Mouse (Mus musculus) liver, embryonic 16.5 days (tissue): ENCODE measurements at regions not wholly inside any gene's neighbourhood (a gene's known extent, or its start where the extent isn't known, plus 50 kb on each side); places are given as distances from the start of the nearest gene placed in this dataset.
A peak's percentile ranks its signal among the peaks of the same experiment; 100 is the strongest.

Experiments
- ATAC-seq: fragments of 200-750 bp; cut with Nextera tagmentation; 2 replicates; pipeline ENCODE4 v1.8.0; 2017; ENCODE audit warnings: low read depth, mild to moderate bottlenecking, moderate number of reproducible peaks, moderate library complexity
- H3K27ac ChIP-seq: fragments of 300-500 bp; sonication (generic); 2 replicates; pipeline ENCODE4 v1.5.1; 2014; ENCODE audit warnings: mild to moderate bottlenecking, low read length
- H3K27me3 ChIP-seq: fragments of 300-500 bp; sonication (generic); 2 replicates; pipeline ENCODE4 v1.6.1; 2014; ENCODE audit warnings: low read depth, low read length, mixed read lengths; ENCODE audit not compliant: control insufficient read depth, insufficient read depth
- H3K36me3 ChIP-seq: fragments of 300-500 bp; sonication (generic); 2 replicates; pipeline ENCODE4 v1.6.1; 2014; ENCODE audit warnings: mild to moderate bottlenecking; ENCODE audit not compliant: control insufficient read depth, insufficient read depth
- H3K4me1 ChIP-seq: fragments of 300-500 bp; sonication (generic); 2 replicates; pipeline ENCODE4 v1.6.1; 2014; ENCODE audit warnings: low read depth, low read length, mixed read lengths; ENCODE audit not compliant: control insufficient read depth
- H3K4me2 ChIP-seq: fragments of 300-500 bp; sonication (generic); 2 replicates; pipeline ENCODE4 v1.6.1; 2014; ENCODE audit warnings: low read depth, low read length, mixed read lengths
- H3K4me3 ChIP-seq: fragments of 300-500 bp; sonication (generic); 2 replicates; pipeline ENCODE4 v1.5.1; 2014; ENCODE audit warnings: low read depth, mild to moderate bottlenecking, low read length
- H3K9ac ChIP-seq: fragments of 300-500 bp; sonication (generic); 2 replicates; pipeline ENCODE4 v1.6.1; 2014; ENCODE audit warnings: low read depth, low read length
- H3K9me3 ChIP-seq: fragments of 300-500 bp; sonication (generic); replicated peaks from 2 replicates; pipeline ENCODE4 v1.6.1; 2016; ENCODE audit warnings: low read length; ENCODE audit not compliant: control insufficient read depth
- WGBS: fragments of 180-500 bp; shearing (Covaris S2); extraction: QIAGEN DNeasy Blood & Tissue Kit; methylation state at CpG from one replicate; pipeline ENCODE4 v1.1.7; 2014; ENCODE audit not compliant: insufficient replicate concordance; 5-methylcytosine and 5-hydroxymethylcytosine counted together

- Histone ChIP-seq H3K9ac (no peak overlapping the region), H3K4me2 (no peak overlapping the region), H3K9me3 (no peaks in the 10 kb centered on the region), H3K4me3 (no peak overlapping the region), H3K4me1 (peaks cover 2% of the 10 kb centered on the region; the same call in 1 of the 2 replicates), H3K36me3 (no peaks in the 10 kb centered on the region), H3K27me3 (peaks cover 13% of the 10 kb centered on the region), H3K27ac (no peak overlapping the region)
- ATAC-seq, result no peak
- 64% methylated on average over 9 of the region's 9 CpGs for WGBS
Observed at GRCm38 (mm10) chr4:148723208-148723607, 80.1 kb downstream of the Gm572 start.

- Histone ChIP-seq H3K4me1 (peaks cover 3% of the 10 kb centered on the region; the same call in 1 of the 2 replicates), H3K4me3 (peak overlapping the region; percentile 15; the same call in 1 of the 2 replicates), H3K9ac (no peak overlapping the region), H3K4me2 (peak overlapping the region; percentile 39; the same call in 1 of the 2 replicates), H3K9me3 (no peaks in the 10 kb centered on the region), H3K27ac (no peak overlapping the region), H3K27me3 (peaks cover 13% of the 10 kb centered on the region), H3K36me3 (no peaks in the 10 kb centered on the region)
- ATAC-seq, result no peak
- 9% methylated on average over 38 of the region's 39 CpGs for WGBS
Observed at GRCm38 (mm10) chr4:148723934-148724719, 80.1 kb upstream of the Casz1 start.

GRCm38 (mm10) chr4:148728800-148729199 is 75.4 kb upstream of the Casz1 start:
- Histone ChIP-seq H3K9ac (no peak overlapping the region), H3K4me1 (peaks cover 3% of the 10 kb centered on the region; the same call in 1 of the 2 replicates), H3K36me3 (no peaks in the 10 kb centered on the region), H3K4me2 (no peak overlapping the region), H3K27me3 (peaks cover 13% of the 10 kb centered on the region), H3K27ac (no peak overlapping the region), H3K9me3 (no peaks in the 10 kb centered on the region), H3K4me3 (no peak overlapping the region)
- ATAC-seq, result no peak
- WGBS, result 59% methylated on average over 5 of the region's 5 CpGs

- Histone ChIP-seq H3K4me1 (peaks cover 3% of the 10 kb centered on the region; the same call in 1 of the 2 replicates), H3K27ac (no peak overlapping the region), H3K9ac (no peak overlapping the region), H3K4me2 (no peak overlapping the region), H3K4me3 (no peak overlapping the region), H3K36me3 (no peaks in the 10 kb centered on the region), H3K9me3 (no peaks in the 10 kb centered on the region), H3K27me3 (no peaks in the 10 kb centered on the region; the same call in 1 of the 2 replicates)
- no peak for ATAC-seq
- WGBS, result 42% methylated on average over 3 of the region's 3 CpGs
Observed at GRCm38 (mm10) chr4:148731586-148731985, 72.6 kb upstream of the Casz1 start.

- no peaks in the 10 kb centered on the region for H3K36me3 ChIP-seq
- no peak overlapping the region for H3K9ac ChIP-seq
- no peaks in the 10 kb centered on the region; the same call in 1 of the 2 replicates for H3K27me3 ChIP-seq
- H3K27ac ChIP-seq, result no peak overlapping the region
- H3K9me3 ChIP-seq, result no peaks in the 10 kb centered on the region
- H3K4me2 ChIP-seq, result no peak overlapping the region
- no peaks in the 10 kb centered on the region for H3K4me1 ChIP-seq
- WGBS, result 70% methylated on average over 9 of the region's 9 CpGs
- H3K4me3 ChIP-seq, result no peak overlapping the region
- ATAC-seq, result no peak
Observed at GRCm38 (mm10) chr4:148734061-148734460, 70.2 kb upstream of the Casz1 start.

DNA sequence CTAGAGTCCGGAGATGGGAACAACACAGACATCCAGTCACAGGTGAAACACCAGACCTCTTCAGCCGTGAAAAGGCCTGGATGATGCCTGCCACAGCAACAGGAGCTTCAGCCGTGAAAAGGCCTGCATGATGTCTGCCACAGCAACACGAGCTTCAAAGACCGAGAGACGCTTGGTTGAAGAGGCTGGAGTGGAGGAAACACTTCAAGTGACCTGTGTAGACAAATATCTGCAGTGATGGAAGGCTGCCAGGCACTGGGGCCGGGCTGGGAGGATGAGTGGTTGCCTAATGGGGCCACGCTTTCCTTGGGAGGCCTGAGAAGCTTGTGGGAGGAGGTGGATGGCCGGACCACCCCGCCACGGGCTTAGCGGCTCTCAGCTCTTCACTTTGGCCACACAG is 69.7 kb upstream of the Casz1 start:
- Histone ChIP-seq H3K9ac (no peak overlapping the region), H3K27me3 (no peaks in the 10 kb centered on the region; the same call in none of the 2 replicates)
- WGBS, result 58% methylated on average over 12 of the region's 12 CpGs

DNA sequence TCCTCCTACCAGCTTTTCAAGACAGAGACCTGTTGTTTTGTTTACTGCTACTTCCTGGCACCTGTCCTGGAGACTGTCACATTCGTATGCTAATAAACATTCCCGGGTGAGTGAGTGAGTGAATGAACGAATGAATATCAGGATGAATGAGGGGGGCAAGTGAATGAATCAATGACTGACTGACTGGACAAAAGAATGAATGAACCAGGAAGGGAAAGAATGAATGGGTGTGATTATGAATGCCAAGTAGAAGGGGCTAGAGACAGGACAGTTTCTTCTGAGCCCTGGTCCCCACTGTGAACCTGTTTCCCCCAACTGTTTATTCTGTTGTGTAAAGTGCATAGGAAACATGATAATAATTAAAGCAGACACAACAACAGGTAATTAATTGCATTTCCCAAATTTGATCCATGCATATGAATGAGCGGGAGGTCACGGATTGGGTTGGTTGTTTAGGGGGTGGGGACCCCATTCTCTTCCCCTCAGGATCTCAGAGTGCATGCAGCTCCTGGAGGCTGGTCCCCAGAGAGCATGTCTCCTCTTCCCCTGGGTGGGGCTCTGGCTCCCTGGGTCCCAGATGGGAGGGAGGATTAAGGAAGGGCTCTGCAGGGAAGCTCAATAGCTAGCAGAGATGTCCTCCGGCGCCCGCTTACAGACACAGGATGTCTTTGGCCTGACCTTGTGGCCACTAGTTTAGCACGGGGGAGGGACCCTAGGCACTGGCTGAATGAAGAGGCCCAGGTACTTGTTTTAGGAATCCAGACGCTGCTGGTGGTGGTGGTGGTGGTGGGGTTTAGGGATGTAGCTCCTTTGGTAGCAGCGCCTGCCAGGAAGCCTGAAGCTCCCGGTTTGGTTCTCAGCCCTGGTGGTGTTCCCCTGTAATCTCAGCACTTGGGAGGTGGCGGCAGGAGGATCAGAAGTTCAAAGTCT is 65.4 kb upstream of the Casz1 start:
- Histone ChIP-seq H3K4me3 (no peak overlapping the region), H3K27me3 (peaks cover 8% of the 10 kb centered on the region), H3K9me3 (no peaks in the 10 kb centered on the region), H3K9ac (no peak overlapping the region), H3K4me1 (no peaks in the 10 kb centered on the region; the same call in 1 of the 2 replicates), H3K27ac (no peak overlapping the region), H3K36me3 (no peaks in the 10 kb centered on the region), H3K4me2 (no peak overlapping the region)
- no peak for ATAC-seq
- 30% methylated on average over 13 of the region's 13 CpGs for WGBS

More for the DNA sequence above, 69.7 kb upstream of the Casz1 start:
- no peaks in the 10 kb centered on the region for H3K4me1 ChIP-seq
- ATAC-seq, result no peak
- no peaks in the 10 kb centered on the region for H3K9me3 ChIP-seq
- no peak overlapping the region for H3K27ac ChIP-seq
- no peaks in the 10 kb centered on the region for H3K36me3 ChIP-seq
- no peak overlapping the region for H3K4me2 ChIP-seq
- H3K4me3 ChIP-seq, result no peak overlapping the region

GRCm38 (mm10) chr4:148742549-148743413 is 61.4 kb upstream of the Casz1 start:
- Histone ChIP-seq H3K27ac (no peak overlapping the region), H3K9me3 (no peaks in the 10 kb centered on the region), H3K4me2 (peak overlapping the region; percentile 64), H3K36me3 (no peaks in the 10 kb centered on the region), H3K4me1 (no peaks in the 10 kb centered on the region; the same call in 1 of the 2 replicates), H3K27me3 (peaks cover 13% of the 10 kb centered on the region), H3K4me3 (peak overlapping the region; percentile 46), H3K9ac (peak overlapping the region; percentile 24; the same call in 1 of the 2 replicates)
- peak; percentile 16; the same call in 1 of the 2 replicates for ATAC-seq
- 4% methylated on average over 56 of the region's 65 CpGs for WGBS
